Mouse (Mus musculus) kidney, postnatal 0 days (tissue): ENCODE results near the gene Tmem222. TPM values are rescaled to one million over a fixed set of nuclear protein-coding genes. Genes with fewer than 3 reads are reported as not detected.

Experiments used
- ATAC-seq: fragments of 200-750 bp; cut with Nextera tagmentation; replicated peaks from 2 replicates; pipeline ENCODE4 v1.8.0; 2017; ENCODE audit warnings: low read depth, moderate number of reproducible peaks, moderate TSS enrichment, moderate library complexity; ENCODE audit not compliant: low FRiP score
- DNase-seq: peaks from one replicate; pipeline ENCODE4 v3.0.0-alpha.2; 2016; ENCODE audit warnings: low spot score
- H3K27ac ChIP-seq: fragments of 300-500 bp; sonication (generic); 2 replicates; pipeline ENCODE4 v1.5.1; 2014; ENCODE audit warnings: mild to moderate bottlenecking
- H3K27me3 ChIP-seq: fragments of 300-500 bp; sonication (generic); 2 replicates; pipeline ENCODE4 v1.6.1; 2014; ENCODE audit warnings: low read length, mixed read lengths; ENCODE audit not compliant: insufficient read depth
- H3K36me3 ChIP-seq: fragments of 300-500 bp; sonication (generic); 2 replicates; pipeline ENCODE4 v1.6.1; 2014; ENCODE audit warnings: low read length, mixed read lengths; ENCODE audit not compliant: insufficient read depth
- H3K4me1 ChIP-seq: fragments of 300-500 bp; sonication (generic); replicated peaks from 2 replicates; pipeline ENCODE4 v1.6.1; 2014; ENCODE audit warnings: antibody characterized with exemption, low read length, mixed read lengths; ENCODE audit not compliant: insufficient read depth
- H3K4me2 ChIP-seq: fragments of 300-500 bp; sonication (generic); 2 replicates; pipeline ENCODE4 v1.6.1; 2014; ENCODE audit warnings: mild to moderate bottlenecking, low read length, moderate library complexity, mixed read lengths
- H3K4me3 ChIP-seq: fragments of 300-500 bp; sonication (generic); replicated peaks from 2 replicates; pipeline ENCODE4 v1.5.1; 2014; ENCODE audit warnings: low read depth, low read length
- H3K9ac ChIP-seq: fragments of 300-500 bp; sonication (generic); 2 replicates; pipeline ENCODE4 v1.6.1; 2014; ENCODE audit warnings: low read depth, low read length
- H3K9me3 ChIP-seq: fragments of 300-500 bp; sonication (generic); replicated peaks from 2 replicates; pipeline ENCODE4 v1.6.1; 2016; ENCODE audit warnings: low read length, inconsistent platforms, mixed read lengths
- CTCF ChIP-seq: IDR thresholded peaks from 2 replicates; pipeline ENCODE4 v1.5.1; 2016; ENCODE audit warnings: antibody characterized with exemption, low read depth, mild to moderate bottlenecking, moderate library complexity
- WGBS: fragments of 180-500 bp; shearing (Covaris S2); extraction: QIAGEN DNeasy Blood & Tissue Kit; methylation state at CpG from one replicate; pipeline ENCODE4 v1.1.7; 2014; 5-methylcytosine and 5-hydroxymethylcytosine counted together
- polyA plus RNA-seq: library from polyadenylated mRNA; unstranded; fragments of >200 nt; fragmentation: Nextera tagmentation; extraction: Ambion mirVana; gene quantifications from 2 replicates; pipeline ENCODE4 v1.2.1, GENCODE M21; 2015

Tmem222 gene
- polyA plus RNA-seq, 1 experiment from 2014 or later = 74.5 TPM

DNA sequence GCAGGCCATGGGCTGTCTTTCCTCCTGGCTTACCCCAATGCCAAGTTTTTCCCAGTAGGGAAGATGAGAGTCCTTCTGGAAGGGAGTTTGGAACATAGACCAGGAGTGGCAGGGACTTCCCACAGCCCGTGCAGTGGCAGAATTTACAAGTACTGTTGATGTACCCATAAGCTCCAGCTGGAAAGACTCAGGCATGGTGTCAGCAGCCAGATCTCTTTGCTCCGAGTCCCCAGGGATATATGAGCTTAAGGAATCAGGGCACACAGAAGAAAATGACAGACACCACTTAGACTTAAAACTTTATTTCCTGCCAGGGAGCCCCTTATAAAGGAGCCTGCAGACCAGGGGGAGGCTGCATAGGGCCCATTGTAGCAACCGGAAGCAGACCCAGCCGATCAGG, 11.8 kb downstream of the Tmem222 start:
- H3K27ac ChIP-seq = no peak overlapping the region
- DNase-seq = no peak
- TF ChIP-seq CTCF = no peak
- H3K9me3 ChIP-seq = no peaks in the 10 kb centered on the region
- no peak overlapping the region for H3K4me3 ChIP-seq
- ATAC-seq = no peak
- 67% methylated on average over 4 of the region's 4 CpGs for WGBS
- no peaks in the 10 kb centered on the region for H3K4me1 ChIP-seq
- H3K27me3 ChIP-seq = no peaks in the 10 kb centered on the region
- peaks cover 44% of the 10 kb centered on the region for H3K36me3 ChIP-seq
- H3K9ac ChIP-seq = no peak overlapping the region
- H3K4me2 ChIP-seq = no peak overlapping the region

DNA sequence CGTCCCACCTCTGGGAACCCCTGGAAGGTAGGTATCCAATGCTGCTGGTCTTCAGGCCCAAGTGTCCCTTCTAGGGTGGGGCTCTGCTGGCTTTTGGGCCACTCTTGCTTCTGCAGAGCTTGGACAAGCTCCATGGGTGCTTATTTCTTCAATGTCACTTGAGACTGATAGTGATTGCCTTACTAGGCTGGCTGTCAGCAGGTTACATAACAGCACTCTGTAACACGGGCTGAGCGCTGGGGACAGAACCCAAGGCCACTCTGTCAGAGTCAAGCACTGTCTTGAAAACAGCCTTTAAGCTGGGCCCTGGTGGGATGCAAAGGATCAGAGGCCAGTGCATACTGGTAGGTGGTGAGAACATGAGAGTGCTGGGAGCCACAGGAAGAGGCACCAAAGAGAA, 12.3 kb downstream of the Tmem222 start:
- WGBS = 95% methylated on average over 3 of the region's 3 CpGs
- no peak for TF ChIP-seq CTCF
- Histone ChIP-seq H3K27ac (no peak overlapping the region), H3K27me3 (no peaks in the 10 kb centered on the region), H3K4me2 (no peak overlapping the region), H3K36me3 (peaks cover 44% of the 10 kb centered on the region), H3K9ac (no peak overlapping the region), H3K4me1 (no peaks in the 10 kb centered on the region), H3K9me3 (no peaks in the 10 kb centered on the region), H3K4me3 (no peak overlapping the region)
- DNase-seq (no peak), ATAC-seq (no peak)

DNA sequence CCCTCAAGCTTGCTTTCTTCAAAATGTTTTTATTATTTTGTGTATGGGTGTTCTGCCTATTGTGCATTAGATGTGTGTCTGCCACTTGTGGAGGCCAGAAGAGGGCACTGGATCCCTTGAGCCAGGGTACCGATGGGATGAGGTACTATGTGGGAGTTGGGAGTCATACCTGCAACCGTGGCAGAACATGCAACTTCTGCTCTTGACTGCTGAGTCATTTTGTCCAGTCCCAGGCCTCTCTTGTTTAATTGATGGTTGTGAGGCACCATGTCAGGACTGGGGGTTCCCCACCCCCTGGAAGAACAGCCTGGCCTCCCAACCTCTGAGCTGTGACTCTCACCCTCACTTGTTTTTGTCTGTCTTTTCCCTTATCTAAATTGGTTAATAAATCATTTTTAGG, 13.0 kb downstream of the Tmem222 start:
- no peak overlapping the region for H3K4me2 ChIP-seq
- peaks cover 41% of the 10 kb centered on the region for H3K36me3 ChIP-seq
- DNase-seq (no peak), ATAC-seq (no peak)
- H3K4me3 ChIP-seq = no peak overlapping the region
- H3K27ac ChIP-seq = no peak overlapping the region
- H3K9me3 ChIP-seq = no peaks in the 10 kb centered on the region
- no peak overlapping the region for H3K9ac ChIP-seq
- no peaks in the 10 kb centered on the region for H3K4me1 ChIP-seq
- WGBS = 94% methylated on average over 2 of the region's 2 CpGs
- H3K27me3 ChIP-seq = no peaks in the 10 kb centered on the region
- TF ChIP-seq CTCF = no peak

- peaks cover 33% of the 10 kb centered on the region for H3K36me3 ChIP-seq
Observed at GRCm38 (mm10) chr4:133263756-133264155, 13.8 kb downstream of the Tmem222 start.

GRCm38 (mm10) chr4:133262882-133263281, 14.7 kb downstream of the Tmem222 start, which contains the start of gene Sytl1:
Gene Sytl1, minus strand, starts transcription at chr4:133263113.
- H3K4me1 ChIP-seq = no peaks in the 10 kb centered on the region
- H3K27ac ChIP-seq = no peak within 1 kb of the TSS
- no peak within 1 kb of the TSS; the same call in 1 of the 2 replicates for H3K4me2 ChIP-seq
- no peaks in the 10 kb centered on the region for H3K9me3 ChIP-seq
- DNase-seq (no peak), ATAC-seq (no peak)
- TF ChIP-seq CTCF = peak; percentile 35; the same call in 1 of the 2 replicates
- 39% methylated on average over 7 of the region's 7 CpGs for WGBS
- no peak within 1 kb of the TSS for H3K4me3 ChIP-seq
- H3K27me3 ChIP-seq = no peaks in the 10 kb centered on the region
- H3K9ac ChIP-seq = no peak within 1 kb of the TSS
- peaks cover 25% of the 10 kb centered on the region for H3K36me3 ChIP-seq

More at GRCm38 (mm10) chr4:133263756-133264155, 13.8 kb downstream of the Tmem222 start:
- ATAC-seq (no peak), DNase-seq (no peak)
- WGBS = 88% methylated on average over 5 of the region's 5 CpGs
- no peak overlapping the region for H3K9ac ChIP-seq
- no peak overlapping the region for H3K4me3 ChIP-seq
- H3K27ac ChIP-seq = no peak overlapping the region
- no peaks in the 10 kb centered on the region for H3K27me3 ChIP-seq
- no peaks in the 10 kb centered on the region for H3K9me3 ChIP-seq
- no peaks in the 10 kb centered on the region for H3K4me1 ChIP-seq
- TF ChIP-seq CTCF = no peak
- H3K4me2 ChIP-seq = no peak overlapping the region

DNA sequence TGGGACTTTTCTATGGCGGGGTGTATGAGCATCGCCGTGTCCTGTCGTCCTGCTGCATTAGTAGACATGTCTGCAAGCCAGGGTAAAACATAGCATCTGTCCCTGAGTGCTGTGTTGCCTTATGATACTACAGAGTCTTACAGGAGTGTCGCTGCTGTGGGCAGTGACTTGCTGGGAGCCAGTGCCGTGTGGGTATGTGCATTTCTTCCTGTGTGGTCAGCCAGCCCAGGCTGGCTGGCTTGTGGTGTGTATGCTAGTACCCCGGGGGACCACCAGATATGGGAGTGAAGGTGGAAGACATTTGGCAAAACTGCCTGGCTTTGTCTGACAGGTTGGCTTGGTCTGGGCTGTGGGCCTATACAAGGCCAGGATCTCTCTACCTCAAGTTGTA, 15.2 kb downstream of the Tmem222 start:
- 71% methylated on average over 7 of the region's 7 CpGs for WGBS
- no peak overlapping the region for H3K9ac ChIP-seq
- no peaks in the 10 kb centered on the region for H3K27me3 ChIP-seq
- H3K9me3 ChIP-seq = no peaks in the 10 kb centered on the region
- TF ChIP-seq CTCF = no peak
- H3K4me2 ChIP-seq = no peak overlapping the region; the same call in 1 of the 2 replicates
- no peak overlapping the region for H3K27ac ChIP-seq
- peaks cover 20% of the 10 kb centered on the region for H3K36me3 ChIP-seq
- ATAC-seq = no peak
- no peak overlapping the region for H3K4me3 ChIP-seq
- DNase-seq = no peak
- no peaks in the 10 kb centered on the region for H3K4me1 ChIP-seq
